Mouse (Mus musculus) cerebellum, postnatal 10 days (tissue): ENCODE data around the gene Hist1h2bg.
"Not testable (repeated sequence)": the region's sequence is repeated elsewhere in the genome, so short reads cannot be mapped to it uniquely, and the experiment has no call there.

Experiments
- DNase-seq, 2 experiments: peaks; one replicate each; pipeline ENCODE4 v3.0.0; 2021; ENCODE audit warnings: mixed read lengths in 2 of 2

Hist1h2bg gene

GRCm38 (mm10) chr13:23539821-23540220, 31.4 kb upstream of the Hist1h2bg start:
- not testable (repeated sequence) for DNase-seq

GRCm38 (mm10) chr13:23541497-23541896, 29.7 kb upstream of the Hist1h2bg start:
- no peak for DNase-seq

GRCm38 (mm10) chr13:23542225-23542980, 28.8 kb upstream of the Hist1h2bg start:
- not testable (repeated sequence) for DNase-seq

- DNase-seq, result peak; percentile 65 to 70
These were observed 28.1 kb upstream of the Hist1h2bg start, which contains the start of gene Hist1h2bh for GRCm38 (mm10) chr13:23542999-23543607. Gene Hist1h2bh (minus strand): TSS chr13:23543392.

- DNase-seq, result peak; percentile 77 to 86
These were observed 27.0 kb upstream of the Hist1h2bg start, which contains the start of gene Hist1h3f for GRCm38 (mm10) chr13:23543965-23544786. Gene Hist1h3f (plus strand): TSS chr13:23544052.

- peak in 1 of 2 experiments; percentile 29 for DNase-seq
These were observed 26.4 kb upstream of the Hist1h2bg start for GRCm38 (mm10) chr13:23544787-23545120.

GRCm38 (mm10) chr13:23546694-23547093, 24.5 kb upstream of the Hist1h2bg start:
- DNase-seq, result no peak

- no peak for DNase-seq
These were observed 20.4 kb upstream of the Hist1h2bg start for GRCm38 (mm10) chr13:23550761-23551145.

GRCm38 (mm10) chr13:23551146-23551834, 19.9 kb upstream of the Hist1h2bg start, which contains the start of gene Hist1h4f:
Gene Hist1h4f (minus strand): TSS chr13:23551648.
- peak; percentile 93 to 94 for DNase-seq

GRCm38 (mm10) chr13:23551931-23552914, 19.0 kb upstream of the Hist1h2bg start:
- DNase-seq, result no peak

GRCm38 (mm10) chr13:23552962-23553361, 18.2 kb upstream of the Hist1h2bg start, which contains the start of gene Hist1h1d:
Gene Hist1h1d (plus strand): TSS chr13:23553262.
- no peak for DNase-seq

- DNase-seq, result peak in 1 of 2 experiments; percentile 14
These were observed 16.8 kb upstream of the Hist1h2bg start for GRCm38 (mm10) chr13:23554393-23554792.

- peak; percentile 75 to 78 for DNase-seq
These were observed 16.0 kb upstream of the Hist1h2bg start for GRCm38 (mm10) chr13:23554925-23555838.

- peak; percentile 78 to 83 for DNase-seq
These were observed 15.3 kb upstream of the Hist1h2bg start for GRCm38 (mm10) chr13:23555839-23556416.

GRCm38 (mm10) chr13:23556906-23557305, 14.3 kb upstream of the Hist1h2bg start:
- no peak for DNase-seq

- DNase-seq, result not testable (repeated sequence)
These were observed 10.5 kb upstream of the Hist1h2bg start for GRCm38 (mm10) chr13:23560699-23561098.

- DNase-seq, result not testable (repeated sequence)
These were observed 9.7 kb upstream of the Hist1h2bg start for GRCm38 (mm10) chr13:23561531-23561882.

- DNase-seq, result peak; percentile 96 to 97
These were observed 9.1 kb upstream of the Hist1h2bg start, which contains the start of gene Hist1h3e for GRCm38 (mm10) chr13:23561883-23562659. Gene Hist1h3e (minus strand): TSS chr13:23562369.
